Mouse (Mus musculus) spleen, adult 10 weeks (tissue): ENCODE results near the gene Ogdh. TPM values are rescaled to one million over a fixed set of nuclear protein-coding genes. Genes with fewer than 3 reads are reported as not detected.

Experiments
- polyA plus RNA-seq: library from polyadenylated mRNA; stranded (reverse); fragments of 350-450 nt; fragmentation: Illumina TruSeq; extraction: RNeasy Lipid Tissue Mini Kit (QIAGEN cat#74804); gene quantifications from one replicate; pipeline ENCODE4 v1.2.3, GENCODE M21; 2015; ENCODE audit warnings: low replicate concordance; ENCODE audit not compliant: insufficient read depth

Gene Ogdh
- 80.6 TPM for polyA plus RNA-seq

DNA sequence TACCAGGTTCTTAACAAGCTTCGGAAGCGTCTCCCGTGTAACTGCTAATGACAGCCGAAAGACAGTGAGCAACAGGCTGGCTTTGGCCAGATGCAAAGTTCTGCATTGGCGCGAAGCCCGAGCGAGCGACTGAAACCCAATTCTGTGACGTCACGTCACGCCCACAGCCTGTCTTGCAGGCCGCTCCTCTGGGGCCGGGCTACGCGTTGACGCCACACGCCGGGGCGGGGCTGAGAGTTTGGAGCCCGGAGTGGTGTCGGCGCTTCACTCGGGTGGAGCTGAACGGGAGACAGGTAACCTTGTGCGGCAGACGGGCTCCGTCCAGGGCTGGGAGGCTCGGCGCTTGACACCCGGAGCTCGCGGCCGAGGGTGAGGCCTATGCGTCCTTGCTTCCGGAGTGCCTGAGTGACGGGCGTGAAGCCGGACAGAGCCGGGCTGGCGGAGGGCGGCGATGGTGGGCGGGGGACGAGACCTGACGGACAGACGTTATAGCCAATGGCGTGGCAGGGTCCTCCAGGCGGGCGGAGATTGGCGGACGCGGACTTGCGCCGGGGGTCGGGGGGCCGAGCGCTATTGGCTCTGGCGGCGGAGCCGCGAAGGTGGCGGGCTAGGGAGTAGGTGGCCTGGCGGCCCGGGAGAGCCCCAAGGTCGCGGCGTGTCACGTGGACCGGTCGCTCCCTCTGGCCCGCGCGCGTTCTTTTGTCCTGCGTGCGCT is at the start of gene Ogdh:
TSS of gene Ogdh (plus strand) at position 233 of the 715 bp plus-strand sequence.

DNA sequence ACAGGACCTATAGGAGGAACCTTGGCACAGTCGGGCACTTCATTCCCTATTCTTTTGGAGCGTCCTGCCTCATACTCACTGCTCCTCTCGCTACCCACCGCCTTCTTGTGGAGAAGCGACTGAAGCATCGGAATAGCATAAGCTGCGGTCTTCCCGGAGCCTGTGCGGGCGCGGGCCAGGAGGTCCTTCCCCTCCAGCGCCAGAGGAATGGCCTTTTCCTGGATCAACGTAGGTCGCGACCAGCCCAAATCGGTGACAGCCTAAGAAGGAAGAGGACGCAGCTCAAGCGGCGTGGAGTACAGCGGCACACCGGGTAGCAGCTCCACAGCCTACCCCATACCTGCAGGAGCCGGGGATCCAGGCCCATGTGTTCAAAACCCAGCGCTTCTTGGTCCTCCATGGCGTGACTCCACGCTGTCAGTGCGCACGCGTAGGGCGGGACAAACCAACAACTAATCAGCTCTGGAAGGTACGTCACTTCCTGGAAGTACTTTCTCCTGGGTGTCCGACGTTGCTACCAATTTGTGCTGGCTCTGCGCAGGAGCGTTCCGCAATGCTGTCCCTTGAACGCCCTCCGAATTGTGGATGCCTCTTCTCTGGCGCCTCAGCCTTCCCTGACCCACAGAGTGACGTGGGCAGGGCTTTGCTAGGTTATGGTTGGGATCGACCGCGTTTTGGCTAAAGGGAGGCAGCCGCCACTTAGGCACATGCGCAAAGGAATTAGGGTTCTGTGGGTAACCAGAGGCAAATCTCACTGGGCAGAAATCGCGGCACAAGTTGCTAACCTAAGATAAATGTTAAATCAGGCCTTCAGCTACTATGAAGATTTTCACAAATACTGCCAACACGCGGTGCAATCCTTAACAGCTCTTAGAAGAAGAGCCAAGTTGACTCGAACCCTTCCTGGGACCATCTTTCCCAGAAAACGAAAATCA is 23.8 kb upstream of the Ogdh start, which contains the start of gene Ddx56:
TSS of gene Ddx56 (minus strand) at position 453 of the 935 bp plus-strand sequence.

GRCm38 (mm10) chr11:6274387-6275093 is 16.9 kb upstream of the Ogdh start, which contains the start of gene Tmed4:
Gene Tmed4, minus strand, starts transcription at chr11:6274870.

DNA sequence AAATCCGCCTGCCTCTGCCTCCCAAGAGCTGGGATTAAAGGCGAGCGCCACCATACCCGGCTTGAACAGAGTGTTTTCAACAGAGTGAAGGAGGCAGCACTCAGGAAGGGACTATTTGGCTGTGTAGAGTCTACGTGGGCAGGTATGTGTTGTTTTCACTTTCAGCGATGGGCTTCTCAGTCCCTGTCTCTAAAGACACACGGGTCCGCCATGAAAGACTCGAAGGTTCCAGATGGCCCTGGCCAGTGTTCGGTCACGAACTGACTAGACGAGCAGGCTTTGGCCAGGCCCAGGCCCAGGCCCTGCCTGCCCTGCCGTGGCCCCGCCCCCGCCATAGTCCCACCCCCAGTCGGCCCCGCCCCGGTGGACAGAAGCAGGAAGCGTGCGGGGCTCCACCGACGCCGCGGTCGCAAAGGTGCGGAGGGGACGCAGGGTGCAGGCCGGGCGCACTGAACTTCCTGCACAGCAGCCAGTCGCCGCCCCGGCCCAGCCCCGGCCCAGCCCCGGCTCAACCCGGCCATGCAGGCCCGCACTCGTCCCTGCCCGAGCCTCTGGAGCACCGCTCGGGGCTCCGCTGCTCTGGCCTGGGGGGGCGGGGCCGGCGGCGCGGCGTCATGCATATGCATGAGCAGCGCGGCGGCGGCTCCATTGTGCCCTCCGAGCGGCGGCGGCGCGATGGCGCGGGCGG is 97.4 kb downstream of the Ogdh start, which contains the start of gene Zmiz2:
TSS of gene Zmiz2 (plus strand) at position 349 of the 688 bp plus-strand sequence.

Other genes starting within 250 kb of the Ogdh start
- gene Camk2b, start 225.3 kb upstream of the Ogdh start, polyA plus RNA-seq: 2.5 TPM
- gene A730071L15Rik, start 91.6 kb upstream of the Ogdh start, polyA plus RNA-seq: 0.48 TPM
- 53.1 TPM for gene Nudcd3, start 91.2 kb upstream of the Ogdh start, polyA plus RNA-seq
- 0.08 TPM for gene Npc1l1, start 61.5 kb upstream of the Ogdh start, polyA plus RNA-seq
- gene Ddx56, start 23.9 kb upstream of the Ogdh start, polyA plus RNA-seq: 30.7 TPM
- 35.0 TPM for gene Tmed4, start 16.8 kb upstream of the Ogdh start, polyA plus RNA-seq
- 28.3 TPM for gene Zmiz2, start 97.4 kb downstream of the Ogdh start, polyA plus RNA-seq
- gene Ppia, start 123.8 kb downstream of the Ogdh start, polyA plus RNA-seq: 2,887 TPM
- gene H2afv, start 152.8 kb downstream of the Ogdh start, polyA plus RNA-seq: 49.2 TPM
- gene Purb, start 184.3 kb downstream of the Ogdh start, polyA plus RNA-seq: 98.1 TPM
- 99.7 TPM for gene Myo1g, start 229.3 kb downstream of the Ogdh start, polyA plus RNA-seq